Mouse (Mus musculus) heart, embryonic 11.5 days (tissue): Measurements from ENCODE around the gene Mfn1. TPM values are rescaled to one million over a fixed set of nuclear protein-coding genes. Genes with fewer than 3 reads are reported as not detected.

Source experiments
- ATAC-seq: fragments of 200-750 bp; cut with Nextera tagmentation; replicated peaks from 2 replicates; pipeline ENCODE4 v1.8.0; 2017; ENCODE audit warnings: moderate library complexity; ENCODE audit not compliant: insufficient number of reproducible peaks, low FRiP score, low TSS enrichment
- H3K27ac ChIP-seq: fragments of 300-500 bp; sonication (generic); 2 replicates; pipeline ENCODE4 v1.5.1; 2014; ENCODE audit warnings: mild to moderate bottlenecking, low read depth, low read length
- H3K27me3 ChIP-seq: fragments of 300-500 bp; sonication (generic); 2 replicates; pipeline ENCODE4 v1.6.1; 2014; ENCODE audit warnings: mild to moderate bottlenecking, low read length, mixed read lengths; ENCODE audit not compliant: control insufficient read depth, insufficient read depth
- H3K36me3 ChIP-seq: fragments of 300-500 bp; sonication (generic); 2 replicates; pipeline ENCODE4 v1.6.1; 2014; ENCODE audit warnings: mild to moderate bottlenecking, low read length, moderate library complexity, mixed read lengths; ENCODE audit not compliant: control insufficient read depth, insufficient read depth
- H3K4me1 ChIP-seq: fragments of 300-500 bp; sonication (generic); 2 replicates; pipeline ENCODE4 v1.6.1; 2014; ENCODE audit warnings: low read length; ENCODE audit not compliant: control insufficient read depth, insufficient read depth
- H3K4me2 ChIP-seq: fragments of 300-500 bp; sonication (generic); 2 replicates; pipeline ENCODE4 v1.6.1; 2014; ENCODE audit warnings: mild to moderate bottlenecking, moderate library complexity
- H3K4me3 ChIP-seq: fragments of 300-500 bp; sonication (generic); 2 replicates; pipeline ENCODE4 v1.5.1; 2014; ENCODE audit warnings: low read depth, low read length
- H3K9ac ChIP-seq: fragments of 300-500 bp; sonication (generic); 2 replicates; pipeline ENCODE4 v1.6.1; 2014; ENCODE audit warnings: mild to moderate bottlenecking, low read depth, low read length, moderate library complexity
- H3K9me3 ChIP-seq: fragments of 300-500 bp; sonication (generic); replicated peaks from 2 replicates; pipeline ENCODE4 v1.6.1; 2016; ENCODE audit warnings: low read length; ENCODE audit not compliant: control insufficient read depth
- WGBS: fragments of 180-500 bp; shearing (Covaris S2); extraction: QIAGEN DNeasy Blood & Tissue Kit; methylation state at CpG from one replicate; pipeline ENCODE4 v1.1.7; 2014; ENCODE audit not compliant: insufficient replicate concordance; 5-methylcytosine and 5-hydroxymethylcytosine counted together
- polyA plus RNA-seq: library from polyadenylated mRNA; unstranded; fragments of >200 nt; fragmentation: Nextera tagmentation; extraction: Ambion mirVana; gene quantifications from 2 replicates; pipeline ENCODE4 v1.2.1, GENCODE M21; 2014

Gene Mfn1
- polyA plus RNA-seq, 1 experiment from 2014 or later, result 56.4 TPM

DNA sequence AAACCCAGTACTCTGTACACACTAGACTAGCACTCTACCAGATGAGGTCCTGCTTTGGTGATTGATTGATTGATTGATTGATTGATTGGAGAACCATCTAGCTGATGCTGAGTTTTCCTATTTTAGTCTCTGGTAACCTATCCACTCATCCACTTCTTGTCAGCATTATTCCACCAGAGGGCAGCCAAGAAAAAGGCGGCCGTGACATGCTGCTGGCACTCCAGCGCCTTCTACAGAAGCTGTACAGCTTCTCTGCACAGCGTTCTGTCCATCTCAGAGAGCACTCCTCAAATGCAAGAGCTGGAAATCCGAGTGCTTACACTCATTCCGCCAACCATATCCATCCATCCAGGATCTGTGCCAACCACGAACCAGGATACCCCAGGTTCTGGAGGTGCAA lies 81.3 kb downstream of the Mfn1 start:
- peaks cover 3% of the 10 kb centered on the region; the same call in 1 of the 2 replicates for H3K36me3 ChIP-seq
- H3K27me3 ChIP-seq, result no peaks in the 10 kb centered on the region
- H3K4me1 ChIP-seq, result no peaks in the 10 kb centered on the region; the same call in 1 of the 2 replicates
- no peak overlapping the region for H3K9ac ChIP-seq
- H3K27ac ChIP-seq, result no peak overlapping the region
- peak; percentile 46; the same call in 1 of the 2 replicates for ATAC-seq
- H3K9me3 ChIP-seq, result peaks cover 2% of the 10 kb centered on the region; the same call in 1 of the 2 replicates
- WGBS, result 30% methylated on average over 7 of the region's 7 CpGs
- no peak overlapping the region for H3K4me3 ChIP-seq
- no peak overlapping the region for H3K4me2 ChIP-seq

DNA sequence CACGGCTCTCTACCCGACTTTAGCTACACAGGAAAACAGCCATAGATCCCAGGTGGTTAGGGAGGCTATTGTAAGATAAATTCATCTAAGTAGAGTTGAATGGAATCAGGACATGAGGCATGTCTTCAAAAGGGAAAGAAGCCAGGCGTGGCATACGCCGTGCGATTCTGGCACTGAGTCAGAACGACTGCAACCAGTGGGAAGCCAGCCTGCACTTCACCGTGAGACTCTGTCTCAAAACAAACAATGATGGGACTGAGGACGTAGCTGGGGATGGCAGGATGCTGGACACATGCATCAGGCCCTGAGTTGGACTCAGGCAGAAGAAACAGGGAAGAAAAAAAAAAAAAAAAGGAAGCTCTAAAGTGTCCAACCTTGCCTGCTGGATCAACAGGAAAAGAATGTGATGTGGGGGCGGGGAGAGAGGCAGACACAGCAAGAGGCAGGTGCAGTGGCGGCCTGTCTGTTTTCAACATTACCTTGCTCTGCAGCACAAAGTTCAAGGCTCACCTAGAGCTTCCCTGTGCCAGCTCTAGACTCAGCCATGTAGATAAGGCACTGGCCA lies 82.4 kb downstream of the Mfn1 start:
- H3K4me2 ChIP-seq, result no peak overlapping the region
- peaks cover 2% of the 10 kb centered on the region; the same call in 1 of the 2 replicates for H3K9me3 ChIP-seq
- WGBS, result 66% methylated on average over 11 of the region's 11 CpGs
- peaks cover 3% of the 10 kb centered on the region; the same call in 1 of the 2 replicates for H3K36me3 ChIP-seq
- H3K4me1 ChIP-seq, result no peaks in the 10 kb centered on the region; the same call in 1 of the 2 replicates
- no peak overlapping the region for H3K4me3 ChIP-seq
- no peak for ATAC-seq
- no peaks in the 10 kb centered on the region for H3K27me3 ChIP-seq
- H3K27ac ChIP-seq, result no peak overlapping the region
- H3K9ac ChIP-seq, result no peak overlapping the region

DNA sequence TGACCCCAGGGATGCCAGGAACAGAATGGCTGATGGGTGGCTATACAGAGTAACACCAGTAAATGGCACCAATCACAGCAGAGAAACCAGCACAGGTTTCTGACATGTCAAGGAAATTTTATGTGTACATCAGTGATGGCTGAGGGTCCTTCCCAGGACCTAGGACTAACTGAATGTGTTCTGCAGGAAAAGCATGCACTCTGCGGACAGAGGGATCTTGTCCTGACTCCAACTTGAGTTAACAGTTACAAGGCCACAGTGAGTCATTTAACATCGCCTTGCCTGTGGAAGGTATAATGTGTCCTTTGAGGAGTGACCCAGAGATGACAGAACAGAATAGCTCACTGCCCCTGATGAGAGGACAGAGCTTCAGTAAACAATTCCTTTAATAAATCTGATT lies 85.5 kb downstream of the Mfn1 start:
- no peaks in the 10 kb centered on the region; the same call in 1 of the 2 replicates for H3K27me3 ChIP-seq
- WGBS, result 77% methylated on average over 2 of the region's 2 CpGs
- ATAC-seq, result no peak
- no peak overlapping the region for H3K9ac ChIP-seq
- H3K9me3 ChIP-seq, result peaks cover 2% of the 10 kb centered on the region; the same call in 1 of the 2 replicates
- H3K4me1 ChIP-seq, result no peaks in the 10 kb centered on the region; the same call in 1 of the 2 replicates
- H3K36me3 ChIP-seq, result peaks cover 3% of the 10 kb centered on the region; the same call in 1 of the 2 replicates
- no peak overlapping the region for H3K27ac ChIP-seq
- no peak overlapping the region for H3K4me3 ChIP-seq
- H3K4me2 ChIP-seq, result no peak overlapping the region

DNA sequence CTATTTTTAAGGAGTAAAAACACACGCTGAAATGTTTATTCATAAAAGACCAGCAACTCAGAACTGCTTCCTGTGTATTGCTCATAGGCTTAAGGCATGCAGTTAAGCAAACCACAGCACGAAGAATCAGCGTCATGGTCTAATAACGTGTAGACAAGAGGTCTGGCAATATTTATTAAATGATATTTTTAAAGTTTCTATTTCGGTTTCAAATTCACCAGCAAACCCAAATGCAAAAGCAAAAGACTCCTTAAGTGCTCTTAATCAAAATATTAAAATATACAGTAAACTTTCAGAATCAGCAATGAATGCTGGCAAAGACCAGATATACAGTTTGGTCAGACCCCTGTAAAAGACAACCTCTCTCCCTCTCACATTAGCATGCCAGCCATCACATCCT lies 86.1 kb downstream of the Mfn1 start:
- no peaks in the 10 kb centered on the region; the same call in 1 of the 2 replicates for H3K4me1 ChIP-seq
- H3K27me3 ChIP-seq, result no peaks in the 10 kb centered on the region; the same call in 1 of the 2 replicates
- H3K9me3 ChIP-seq, result peaks cover 2% of the 10 kb centered on the region; the same call in 1 of the 2 replicates
- 68% methylated on average over 5 of the region's 5 CpGs for WGBS
- H3K4me2 ChIP-seq, result peak overlapping the region; percentile 69
- peak overlapping the region; percentile 72 for H3K4me3 ChIP-seq
- peaks cover 3% of the 10 kb centered on the region; the same call in 1 of the 2 replicates for H3K36me3 ChIP-seq
- no peak overlapping the region for H3K9ac ChIP-seq
- no peak overlapping the region for H3K27ac ChIP-seq
- no peak for ATAC-seq

DNA sequence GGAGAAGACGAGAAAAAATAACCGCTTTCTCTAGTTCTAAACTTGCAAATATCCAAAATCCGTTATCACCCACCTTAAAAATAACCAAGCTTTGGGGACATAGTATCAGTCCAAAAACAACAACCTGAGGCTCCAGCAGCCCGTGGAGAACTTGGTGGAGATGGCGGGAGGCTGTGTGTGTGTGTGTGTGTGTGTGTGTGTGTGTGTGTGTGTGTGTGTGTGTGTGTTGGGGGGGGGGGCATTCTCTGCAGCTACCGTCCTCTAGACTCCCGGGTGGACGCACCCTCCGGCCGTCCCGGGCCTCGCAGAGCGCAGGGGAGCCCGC lies 86.7 kb downstream of the Mfn1 start:
- Histone ChIP-seq H3K9me3 (peaks cover 2% of the 10 kb centered on the region; the same call in 1 of the 2 replicates), H3K4me2 (peak overlapping the region; percentile 69), H3K36me3 (peaks cover 3% of the 10 kb centered on the region; the same call in 1 of the 2 replicates), H3K27me3 (no peaks in the 10 kb centered on the region; the same call in 1 of the 2 replicates), H3K4me1 (no peaks in the 10 kb centered on the region; the same call in 1 of the 2 replicates), H3K4me3 (peak overlapping the region; percentile 72), H3K9ac (peak overlapping the region; percentile 84), H3K27ac (peak overlapping the region; percentile 64; the same call in 1 of the 2 replicates)
- peak; percentile 41; the same call in 1 of the 2 replicates for ATAC-seq
- 9% methylated on average over 11 of the region's 14 CpGs for WGBS

DNA sequence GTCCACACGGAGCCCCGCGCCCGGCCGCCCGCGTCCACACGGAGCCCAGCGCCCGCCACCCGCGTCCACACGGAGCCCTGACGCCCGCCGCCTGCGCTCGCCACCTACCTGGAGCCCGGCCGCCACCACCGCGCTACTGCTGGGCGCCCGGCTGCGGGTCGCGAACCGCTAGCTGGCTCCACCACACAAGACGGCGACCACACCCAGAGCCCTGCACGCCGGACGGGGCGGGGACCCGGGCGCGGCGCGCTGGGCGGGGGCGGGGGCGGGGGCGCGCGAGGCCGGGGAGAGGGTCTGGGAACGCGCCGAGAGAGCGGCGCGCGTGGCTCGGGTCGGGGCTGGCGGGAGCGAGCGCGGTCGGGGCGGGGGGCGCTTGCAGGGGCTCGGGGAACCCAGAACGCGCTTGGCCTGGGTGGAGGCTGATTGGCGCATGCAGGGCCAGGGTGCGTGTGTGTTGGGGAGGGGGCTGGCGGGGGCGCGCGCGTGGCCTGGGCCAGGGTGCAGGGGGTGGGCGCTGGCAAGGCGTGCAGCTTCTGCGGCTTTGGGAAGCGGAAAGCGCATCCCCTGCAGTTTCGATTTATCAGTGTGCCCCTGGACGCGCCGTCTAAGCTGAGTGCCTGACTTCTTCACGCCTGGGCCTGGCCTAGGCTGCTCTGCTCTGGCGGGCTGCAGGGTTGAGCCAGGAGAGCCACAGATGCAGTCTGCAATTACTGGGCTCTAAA lies 87.2 kb downstream of the Mfn1 start, which contains the start of gene Gnb4:
TSS of gene Gnb4 (minus strand) at position 255 of the 722 bp plus-strand sequence.
- peak within 1 kb of the TSS; percentile 64 for H3K27ac ChIP-seq
- ATAC-seq, result peak; percentile 83
- 0% methylated on average over 56 of the region's 83 CpGs for WGBS
- peak within 1 kb of the TSS; percentile 84 for H3K9ac ChIP-seq
- peak within 1 kb of the TSS; percentile 72 for H3K4me3 ChIP-seq
- no peaks in the 10 kb centered on the region; the same call in 1 of the 2 replicates for H3K27me3 ChIP-seq
- H3K4me2 ChIP-seq, result peak within 1 kb of the TSS; percentile 69
- peaks cover 2% of the 10 kb centered on the region; the same call in 1 of the 2 replicates for H3K9me3 ChIP-seq
- peaks cover 3% of the 10 kb centered on the region; the same call in 1 of the 2 replicates for H3K36me3 ChIP-seq
- no peaks in the 10 kb centered on the region; the same call in 1 of the 2 replicates for H3K4me1 ChIP-seq

DNA sequence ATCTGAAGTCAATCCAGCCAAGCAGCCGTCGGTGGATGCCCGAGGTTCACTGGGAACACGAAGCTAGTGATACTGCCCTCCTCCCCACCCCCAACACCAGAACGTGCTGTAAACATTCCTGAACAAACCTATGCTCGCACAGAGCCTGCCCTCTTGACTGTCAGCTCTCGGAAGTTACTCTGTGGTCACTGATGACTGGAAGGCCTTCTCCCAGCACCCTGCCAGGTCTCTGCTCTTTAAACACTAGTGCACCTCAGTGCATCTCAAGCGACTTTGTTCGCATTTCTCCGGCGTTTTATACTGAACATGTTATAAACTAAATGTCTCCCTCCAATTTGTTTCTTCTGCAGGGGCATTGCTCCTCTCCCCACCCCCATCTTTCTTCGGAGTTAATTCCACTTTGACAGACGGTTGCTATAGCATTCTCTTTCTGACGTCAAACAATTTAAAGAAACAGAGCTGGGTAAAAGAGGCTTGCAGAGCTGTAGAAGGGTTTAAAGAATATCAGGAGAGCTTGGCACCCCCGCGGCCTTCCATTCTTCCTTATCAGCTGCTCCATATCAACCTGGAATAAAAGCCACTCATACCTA lies 87.9 kb downstream of the Mfn1 start:
- Histone ChIP-seq H3K4me2 (peak overlapping the region; percentile 69), H3K9ac (peak overlapping the region; percentile 84), H3K4me1 (no peaks in the 10 kb centered on the region; the same call in 1 of the 2 replicates), H3K36me3 (peaks cover 3% of the 10 kb centered on the region; the same call in 1 of the 2 replicates), H3K27ac (peak overlapping the region; percentile 64), H3K4me3 (peak overlapping the region; percentile 72), H3K27me3 (no peaks in the 10 kb centered on the region; the same call in 1 of the 2 replicates), H3K9me3 (peaks cover 2% of the 10 kb centered on the region; the same call in 1 of the 2 replicates)
- 18% methylated on average over 16 of the region's 16 CpGs for WGBS
- ATAC-seq, result peak; percentile 43; the same call in 1 of the 2 replicates

DNA sequence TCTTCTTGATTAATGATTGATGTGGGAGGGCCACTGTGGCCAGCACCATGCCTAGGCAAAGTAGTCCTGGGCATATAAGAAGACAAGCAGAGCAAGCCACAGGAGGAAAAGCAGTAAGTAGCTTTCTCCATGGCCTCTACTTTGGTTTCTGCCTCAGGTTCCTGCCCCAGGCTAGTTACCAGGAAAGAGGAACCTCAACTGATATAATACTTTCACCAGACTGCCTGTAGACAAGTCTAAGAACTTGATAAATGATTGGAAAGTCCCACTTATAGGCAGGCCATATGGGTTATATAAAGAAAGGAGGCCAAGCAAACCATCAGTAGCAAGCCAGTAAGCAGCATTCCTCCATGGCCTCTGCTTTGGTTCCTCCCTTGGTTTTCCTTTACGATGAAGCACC lies 92.4 kb downstream of the Mfn1 start:
- no peak for ATAC-seq
- Histone ChIP-seq H3K9ac (no peak overlapping the region), H3K27ac (no peak overlapping the region), H3K9me3 (no peaks in the 10 kb centered on the region), H3K4me3 (no peak overlapping the region), H3K4me1 (no peaks in the 10 kb centered on the region), H3K27me3 (no peaks in the 10 kb centered on the region; the same call in 1 of the 2 replicates), H3K36me3 (no peaks in the 10 kb centered on the region), H3K4me2 (no peak overlapping the region)
- 91% methylated on average over 1 of the region's 1 CpGs for WGBS
